Mouse (Mus musculus): ENCODE measurements around the gene Camsap2. TPM values are rescaled to one million over a fixed set of nuclear protein-coding genes. Genes with fewer than 3 reads are reported as not detected.

Gene Camsap2
- total RNA-seq, 2 experiments from 2014 or later, result 152 to 155 TPM

DNA sequence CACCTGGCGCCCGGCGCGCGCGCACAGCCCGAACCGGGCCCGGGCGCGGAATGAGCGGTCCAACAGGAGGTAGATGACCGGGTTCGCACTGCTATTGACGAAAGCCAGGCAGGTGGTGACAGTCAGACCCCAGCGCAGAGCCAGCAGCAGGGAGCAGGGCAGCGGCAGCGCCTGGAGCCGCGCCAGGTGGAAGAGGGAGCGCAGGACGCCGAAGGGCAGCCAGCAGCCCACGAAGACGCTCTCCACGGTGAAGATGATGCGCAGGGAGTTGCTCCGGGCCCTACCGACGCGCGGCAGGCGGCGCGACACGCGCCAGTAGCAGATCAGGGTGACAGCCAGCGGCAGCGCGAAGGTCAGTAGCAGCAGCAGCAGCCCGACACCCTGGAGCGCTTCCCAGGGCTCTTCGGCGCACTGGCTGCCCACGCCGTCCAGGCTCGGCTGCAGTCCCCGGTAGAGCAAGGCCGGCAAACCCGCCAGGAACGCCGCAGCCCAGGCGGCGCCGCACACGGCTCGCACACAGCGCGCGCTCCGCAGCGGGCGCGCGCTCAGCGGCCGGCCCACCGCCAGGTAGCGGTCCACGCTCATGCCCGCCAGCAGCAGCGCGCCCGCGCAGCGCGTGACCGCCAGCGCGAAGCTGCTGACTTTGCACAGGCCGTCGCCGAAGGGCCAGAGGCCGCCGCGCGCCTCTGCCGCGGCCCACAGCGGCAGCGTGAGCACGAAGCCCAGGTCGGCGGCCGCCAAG lies 85.8 kb downstream of the Camsap2 start:
- peak; percentile 71 to 73 for DNase-seq (ENCODE audit: low spot score in 2 of 2)

DNA sequence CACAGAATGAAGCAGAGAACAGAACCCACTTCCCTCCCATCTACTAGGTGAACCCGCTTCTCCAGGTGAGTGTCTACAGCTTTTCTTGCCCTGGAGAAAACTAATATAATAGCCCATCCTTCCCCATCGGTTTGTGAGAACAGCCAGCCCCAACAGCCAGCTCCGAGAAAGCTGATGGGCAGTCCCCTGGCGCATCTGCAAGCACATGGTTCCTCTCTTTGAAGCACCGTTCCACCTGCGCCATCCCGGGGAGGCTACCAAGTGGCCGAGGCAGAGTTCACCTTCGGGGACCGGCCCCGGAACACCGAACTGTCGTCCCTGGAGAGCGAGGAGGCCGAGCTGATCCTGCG lies 86.4 kb downstream of the Camsap2 start:
- DNase-seq (ENCODE audit: low spot score in 2 of 2), result peak in 1 of 2 experiments; percentile 13

DNA sequence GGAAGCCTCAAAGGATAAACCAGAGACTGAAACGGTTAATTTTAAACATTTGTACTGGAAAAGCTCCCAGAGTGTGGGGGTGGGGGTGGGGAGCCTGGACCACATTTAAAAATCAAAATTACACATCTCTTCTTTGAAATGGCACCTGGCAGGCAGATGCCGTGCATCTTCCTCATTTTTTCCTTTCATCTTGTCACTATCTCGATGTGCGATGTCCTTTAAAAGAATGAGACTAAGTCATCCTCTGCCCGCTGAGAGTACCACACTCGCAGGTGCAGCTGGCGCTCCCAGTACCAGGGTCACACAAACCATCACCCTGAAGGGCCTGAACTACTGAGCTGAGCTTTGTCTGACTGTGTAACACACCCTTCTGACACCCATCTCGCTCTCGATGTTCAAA lies 87.4 kb downstream of the Camsap2 start:
- DNase-seq (ENCODE audit: low spot score in 2 of 2), result no peak

DNA sequence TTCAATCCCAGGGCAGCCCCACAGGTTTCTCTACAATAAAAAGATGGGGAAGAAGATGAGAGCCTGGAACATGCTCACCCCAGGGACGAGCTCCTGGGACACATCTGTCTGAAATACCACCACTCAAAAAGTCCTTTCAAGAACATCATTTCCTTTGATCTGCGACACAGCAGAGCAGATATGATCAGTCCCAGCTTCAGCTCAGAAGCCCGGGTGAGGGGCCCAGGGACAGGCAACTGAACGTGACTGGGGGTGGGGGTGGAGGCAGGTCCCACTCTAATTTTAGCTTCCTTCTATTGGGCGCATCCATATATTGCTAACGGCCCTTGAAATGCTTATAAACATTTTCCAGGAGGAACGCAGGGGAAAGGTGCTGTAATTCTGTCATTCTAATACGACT lies 90.2 kb downstream of the Camsap2 start:
- no peak for DNase-seq (ENCODE audit: low spot score in 2 of 2)

DNA sequence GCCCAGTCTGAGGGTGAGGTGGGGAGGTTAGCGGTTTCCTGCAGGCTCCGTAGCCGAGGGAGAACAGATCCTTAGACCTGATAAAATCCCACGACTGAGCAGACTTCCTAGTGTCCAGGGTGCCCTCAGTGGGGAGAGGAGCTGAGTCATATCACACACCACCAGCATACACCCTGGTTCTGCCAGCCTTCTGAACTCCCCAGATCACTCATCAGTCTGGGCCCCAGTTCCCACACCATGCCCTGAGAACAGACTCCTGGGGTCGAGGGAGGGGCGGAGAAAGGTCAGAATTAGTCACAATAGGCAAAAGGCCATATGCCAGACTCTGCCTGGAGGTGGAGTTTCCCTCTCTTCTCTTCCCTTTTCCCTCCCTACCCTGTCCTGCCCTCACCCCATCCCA lies 90.7 kb downstream of the Camsap2 start:
- no peak for DNase-seq (ENCODE audit: low spot score in 2 of 2)

DNA sequence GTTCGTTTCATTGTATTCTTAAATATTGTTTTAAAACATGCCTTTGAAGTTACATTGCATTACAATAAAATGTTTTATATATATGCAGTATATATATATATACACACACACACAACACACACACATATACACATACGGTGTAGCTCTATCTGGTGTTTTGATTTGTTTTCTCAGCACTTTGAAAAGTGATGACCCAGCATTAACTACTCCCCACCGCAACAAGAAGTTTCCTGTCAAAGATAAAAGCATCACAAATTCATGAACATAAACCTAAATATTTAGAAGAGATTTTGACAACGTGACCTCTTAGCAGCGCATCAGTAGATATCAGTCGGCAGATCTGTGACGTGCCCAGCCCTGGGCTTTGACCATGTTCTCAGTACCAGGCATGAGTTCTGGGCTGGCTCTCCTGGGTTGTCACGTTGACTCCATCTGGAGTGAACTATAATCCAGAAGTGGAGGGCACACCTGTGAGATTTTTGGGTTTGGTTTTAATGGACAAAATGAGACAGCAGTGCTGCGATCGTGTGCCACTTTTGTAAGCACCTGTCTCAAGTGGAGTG lies 91.3 kb downstream of the Camsap2 start:
- no peak for DNase-seq (ENCODE audit: low spot score in 2 of 2)

DNA sequence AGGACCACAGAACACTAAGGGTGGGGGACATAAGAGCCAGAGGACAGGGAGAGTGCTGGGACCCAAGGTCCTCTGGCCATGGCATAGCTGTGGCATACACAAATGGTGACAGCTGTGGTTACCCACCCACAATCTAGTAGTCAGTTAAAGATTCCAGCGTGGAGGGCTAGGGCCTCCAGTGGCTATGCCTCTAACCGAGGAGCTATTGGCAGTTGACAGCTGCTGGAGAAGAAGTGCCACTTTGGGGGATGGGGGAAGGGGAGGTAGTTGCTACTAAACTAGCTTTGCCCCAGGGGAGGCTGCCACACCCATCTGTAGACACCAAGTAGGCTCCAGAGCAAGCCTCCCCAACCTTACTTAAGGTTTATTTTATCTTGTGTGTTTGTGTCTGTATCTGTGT lies 92.4 kb downstream of the Camsap2 start:
- no peak for DNase-seq (ENCODE audit: low spot score in 2 of 2)

DNA sequence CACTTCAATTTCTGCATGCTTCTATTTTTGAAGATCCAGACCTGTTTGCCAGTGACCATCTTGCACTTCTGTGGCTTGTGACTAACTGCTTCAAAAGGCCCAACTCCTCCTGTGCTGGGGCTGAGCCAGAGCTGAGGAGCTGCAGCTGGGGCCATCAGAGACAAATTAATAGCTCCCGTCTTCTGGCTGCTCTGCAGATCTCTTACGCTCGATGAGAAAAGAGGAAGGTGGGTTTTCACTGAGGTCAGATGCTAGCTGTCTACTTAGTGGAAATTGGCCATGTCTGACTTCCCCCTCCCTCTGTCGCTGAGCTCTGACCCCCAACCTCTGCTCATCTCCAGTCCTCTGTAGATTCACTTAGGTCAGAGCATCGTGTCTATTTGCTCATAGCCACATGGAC lies 96.2 kb downstream of the Camsap2 start:
- no peak for DNase-seq (ENCODE audit: low spot score in 2 of 2)

DNA sequence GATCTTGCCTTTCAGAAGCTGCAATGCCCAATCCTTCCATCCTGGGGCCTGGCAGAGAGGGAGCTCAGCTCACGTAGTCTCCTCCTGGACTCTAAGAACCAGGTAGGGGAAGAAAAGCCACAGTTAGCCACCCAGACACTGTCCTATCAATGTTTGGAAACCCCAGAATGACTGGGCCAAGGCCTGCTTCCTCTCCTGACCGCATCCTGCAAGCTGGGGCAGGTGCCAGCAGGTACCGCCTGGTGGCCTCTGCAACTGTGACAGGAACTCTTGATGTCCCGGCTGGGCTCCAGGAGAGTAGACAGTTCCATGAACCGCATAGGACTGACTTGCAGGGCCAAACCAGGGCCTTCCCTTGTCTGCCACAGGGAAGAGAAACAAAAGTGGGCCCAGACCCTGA lies 98.5 kb downstream of the Camsap2 start:
- DNase-seq (ENCODE audit: low spot score in 2 of 2), result no peak

DNA sequence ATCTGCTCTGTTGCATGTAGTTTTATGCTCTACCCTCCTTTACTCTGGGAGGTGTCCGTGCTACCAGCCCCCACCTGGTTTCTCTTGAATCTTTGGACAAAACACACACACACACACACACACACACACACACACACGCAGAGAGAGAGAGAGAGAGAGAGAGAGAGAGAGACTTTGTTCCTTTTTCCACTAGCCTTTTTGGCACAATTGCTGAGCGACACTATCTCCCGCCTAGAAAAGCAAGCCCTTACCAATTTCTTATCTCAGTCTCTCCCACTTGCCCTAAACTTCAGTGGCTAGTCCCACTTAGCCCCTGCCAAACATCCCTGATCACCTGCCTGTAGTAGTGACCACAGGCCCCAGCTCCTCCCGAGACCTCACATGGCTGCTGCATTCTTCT lies 101.4 kb downstream of the Camsap2 start:
- no peak for DNase-seq (ENCODE audit: low spot score in 2 of 2)

DNA sequence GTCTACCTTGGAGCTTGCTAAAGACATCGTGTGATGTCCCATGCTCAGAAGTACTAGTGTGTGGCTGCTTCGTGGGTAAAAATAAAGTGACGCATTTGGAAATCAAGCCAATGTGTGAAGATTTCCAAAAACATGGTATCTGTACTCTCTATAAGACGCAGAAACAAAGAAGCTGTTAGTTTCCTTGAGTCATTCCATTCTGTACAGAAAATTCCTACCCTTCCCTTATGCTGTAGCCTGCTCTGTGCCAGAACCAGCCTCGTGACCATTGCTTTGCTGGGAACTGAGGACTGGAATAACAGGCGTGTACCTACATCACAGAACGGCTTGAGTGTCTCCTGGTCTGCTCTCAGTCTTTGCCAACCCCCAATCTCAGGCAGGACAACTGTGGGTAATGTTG lies 104.1 kb downstream of the Camsap2 start:
- DNase-seq (ENCODE audit: low spot score in 2 of 2), result no peak

DNA sequence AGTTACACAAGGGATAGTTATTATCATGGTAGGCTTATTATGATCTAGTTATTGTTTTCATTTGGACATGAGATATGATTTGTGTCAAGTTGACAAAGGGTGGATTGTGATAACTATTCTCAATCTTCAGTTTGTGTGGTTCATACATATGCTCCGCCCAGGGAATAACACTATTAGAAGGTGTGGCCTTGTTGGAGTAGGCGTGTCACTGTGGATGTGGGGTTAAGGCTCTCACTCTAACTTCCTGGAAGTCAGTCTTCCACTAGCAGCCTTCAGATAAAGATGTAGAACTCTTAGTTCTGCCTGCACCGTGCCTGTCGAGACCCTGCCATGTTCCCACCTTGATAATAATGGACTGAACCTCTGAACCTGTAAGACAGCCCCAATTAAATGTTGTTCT lies 107.4 kb downstream of the Camsap2 start:
- no peak for DNase-seq (ENCODE audit: low spot score in 2 of 2)

DNA sequence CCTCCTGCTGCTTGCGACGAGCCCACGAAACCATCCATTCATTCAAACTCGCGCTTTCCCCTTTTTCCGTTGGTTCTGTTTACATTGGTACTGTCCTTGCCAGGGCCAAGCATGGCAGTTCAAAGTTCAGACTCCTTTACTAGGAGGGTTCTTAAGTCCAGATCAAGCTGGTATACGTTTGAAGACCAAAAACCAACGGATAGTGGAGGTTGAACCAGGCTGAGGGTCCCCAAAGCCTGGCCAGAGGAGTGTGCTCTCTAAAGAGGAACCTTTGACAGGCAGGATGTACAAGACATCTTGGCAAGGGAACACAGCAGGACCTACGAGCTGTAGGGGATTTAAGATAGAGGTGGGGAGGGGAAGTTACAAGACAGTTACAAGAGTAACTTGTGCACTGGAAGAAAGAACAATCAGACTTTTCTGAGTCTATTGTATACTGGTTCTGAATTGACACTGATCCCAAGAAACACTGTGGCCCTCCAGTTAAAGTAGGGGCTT lies 111.3 kb downstream of the Camsap2 start:
- DNase-seq (ENCODE audit: low spot score in 2 of 2), result no peak

DNA sequence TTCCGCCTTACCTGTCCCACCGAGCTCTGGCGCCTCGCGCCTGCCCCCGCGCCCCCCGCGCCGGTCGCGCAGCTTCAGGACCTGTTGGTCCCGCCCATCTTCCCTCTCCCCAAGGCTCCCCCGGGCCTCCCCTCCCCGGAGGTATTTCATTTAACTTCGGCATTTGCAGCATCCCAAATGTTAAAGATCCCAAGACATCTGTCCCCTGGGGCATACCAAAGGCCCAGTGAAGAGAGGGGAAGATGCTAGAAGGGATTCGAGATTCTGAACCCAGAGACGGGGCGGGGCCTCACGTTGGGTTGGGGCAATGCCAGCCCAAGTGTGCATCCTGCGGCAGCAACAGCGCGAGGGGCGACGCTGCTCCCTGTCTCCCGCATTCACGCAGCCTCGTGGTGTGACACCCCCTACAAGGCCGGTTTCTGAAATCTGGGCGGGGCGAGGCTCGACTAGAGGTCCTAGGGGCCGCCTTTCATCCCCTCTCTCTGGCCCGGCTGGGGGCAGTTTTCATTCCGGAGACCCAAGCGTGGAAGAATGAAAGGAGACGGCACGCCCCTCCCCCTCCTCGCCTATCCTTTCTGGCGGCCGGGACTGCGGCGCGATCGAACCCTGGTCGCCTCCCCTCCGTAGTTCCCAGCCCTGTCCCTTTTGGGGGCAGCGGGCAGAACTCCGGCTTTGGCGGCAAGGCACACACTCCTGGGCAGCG lies 111.9 kb downstream of the Camsap2 start, which contains the start of gene Inava:
TSS of gene Inava (minus strand) at position 373 of the 703 bp plus-strand sequence.
- DNase-seq (ENCODE audit: low spot score in 2 of 2), result peak; percentile 40 to 46

DNA sequence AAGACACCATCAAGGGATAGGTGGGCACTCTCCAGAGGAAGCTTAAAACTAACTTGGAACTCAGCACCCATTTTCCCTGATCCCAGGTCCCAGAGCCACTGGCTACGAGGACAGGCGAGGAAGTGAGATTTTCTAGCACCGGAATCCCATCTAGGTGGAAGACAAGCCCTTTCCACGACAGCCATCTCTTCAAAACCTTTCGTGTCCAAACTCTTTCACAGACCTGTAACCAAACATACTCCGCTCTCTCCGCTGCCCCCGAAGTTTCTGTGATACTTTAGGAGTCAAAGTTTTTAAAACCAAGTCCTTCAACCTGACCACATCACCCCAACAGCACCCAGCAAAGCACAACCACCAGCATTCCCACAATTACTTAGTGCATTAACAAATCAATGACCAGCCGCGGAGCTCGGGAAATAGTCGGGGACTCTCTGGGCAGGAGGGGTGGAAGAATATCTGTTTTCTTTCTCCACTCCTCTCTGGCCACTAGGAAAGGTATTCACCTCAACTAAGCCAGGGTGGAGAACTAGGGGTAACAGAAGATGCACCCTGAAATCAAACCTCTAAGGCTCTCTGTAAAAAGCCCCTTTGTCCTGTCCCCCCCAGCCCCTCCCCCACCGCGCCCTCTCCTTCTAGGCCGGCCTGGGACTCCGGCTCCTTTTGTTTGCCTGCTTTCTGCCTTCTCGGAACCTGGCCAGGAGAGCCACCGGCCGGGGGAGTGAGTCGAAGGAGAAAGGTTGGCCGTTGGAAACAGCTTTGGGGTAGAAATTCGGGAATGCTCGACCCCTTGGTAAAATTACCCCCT lies 112.7 kb downstream of the Camsap2 start:
- DNase-seq (ENCODE audit: low spot score in 2 of 2), result no peak

DNA sequence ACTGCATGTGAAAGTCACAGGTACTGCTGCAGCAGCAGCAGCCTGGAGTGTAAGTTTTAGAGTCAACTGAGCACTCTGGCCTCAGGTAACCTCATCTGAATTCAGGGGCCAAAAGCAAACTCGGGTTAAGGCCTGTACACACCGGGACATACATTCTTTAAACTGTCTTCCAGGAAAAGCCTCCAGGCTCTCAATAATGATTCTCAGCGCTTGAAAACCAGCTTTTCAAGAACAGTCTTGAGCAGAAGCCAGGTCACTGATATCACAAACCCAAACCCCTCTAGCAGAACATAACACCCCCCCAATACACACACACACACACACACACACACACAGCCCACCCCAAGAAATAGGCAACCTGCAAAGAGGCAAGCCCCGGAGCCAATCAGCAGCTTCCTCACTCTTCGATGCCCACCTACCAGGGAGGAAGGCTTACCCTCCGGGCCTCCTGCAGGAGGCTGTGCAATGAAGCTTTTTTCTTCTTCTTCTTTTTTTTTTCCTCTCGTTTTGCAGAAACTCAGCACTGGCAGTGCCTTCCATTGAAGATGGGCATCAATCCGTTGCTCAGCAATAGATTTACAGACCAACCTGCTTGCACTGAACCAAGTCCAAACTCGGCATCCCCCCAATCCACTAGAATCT lies 113.5 kb downstream of the Camsap2 start:
- no peak for DNase-seq (ENCODE audit: low spot score in 2 of 2)

DNA sequence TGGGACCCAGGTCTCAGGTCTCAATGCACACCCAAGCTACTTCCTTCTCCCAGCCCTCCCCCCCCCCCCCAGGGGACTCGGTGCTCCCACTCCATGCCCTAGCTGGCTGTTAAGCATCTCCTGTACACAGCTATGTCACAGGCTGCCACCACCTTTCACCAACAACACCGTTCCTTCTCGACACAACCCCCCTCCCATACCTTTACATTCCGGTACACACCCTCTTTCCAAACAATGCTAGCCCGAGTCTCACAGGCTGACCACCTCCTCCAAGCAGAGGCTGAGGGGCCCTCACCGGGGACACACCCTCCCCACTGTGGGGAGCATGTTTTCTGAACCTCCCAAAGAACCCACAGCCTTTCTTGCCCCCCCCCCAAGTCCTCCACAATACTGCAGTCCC lies 114.3 kb downstream of the Camsap2 start:
- DNase-seq (ENCODE audit: low spot score in 2 of 2), result no peak

DNA sequence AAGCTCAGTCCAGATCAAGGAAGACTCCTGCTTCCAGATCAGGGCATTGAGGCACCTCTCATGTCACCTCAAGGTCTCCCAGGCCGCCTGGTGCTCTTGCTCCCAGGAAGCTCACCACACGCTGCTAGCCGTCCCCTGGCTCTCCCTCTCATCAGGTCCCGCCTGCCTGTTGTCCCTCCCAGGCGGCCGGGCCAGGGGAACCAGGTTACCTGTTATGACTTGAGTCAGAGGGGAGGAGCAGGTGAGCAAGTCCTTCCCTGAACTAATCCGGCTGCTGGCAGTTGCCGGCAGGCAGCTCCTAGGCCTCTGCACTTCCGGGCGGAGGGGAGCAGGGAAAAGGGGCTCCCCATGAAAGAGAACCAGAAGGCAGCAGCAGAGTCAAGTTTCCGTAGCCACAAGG lies 115.7 kb downstream of the Camsap2 start:
- no peak for DNase-seq (ENCODE audit: low spot score in 2 of 2)

DNA sequence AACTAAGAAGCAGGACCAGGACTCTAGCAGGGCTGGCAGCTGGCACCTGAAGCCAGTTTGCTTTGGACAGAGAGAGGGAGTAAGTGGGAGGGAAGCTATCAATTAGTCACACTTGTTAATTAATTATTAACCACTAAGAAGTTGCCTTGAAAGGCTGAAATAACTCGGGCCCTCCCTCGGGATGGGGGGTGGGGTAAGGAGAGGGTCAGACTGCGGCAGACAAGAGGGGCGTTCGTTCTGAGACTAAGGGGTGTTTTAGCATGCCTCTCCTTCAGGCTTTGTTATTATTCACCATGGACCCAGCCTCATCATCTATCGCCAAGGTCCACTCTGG lies 116.9 kb downstream of the Camsap2 start:
- DNase-seq (ENCODE audit: low spot score in 2 of 2), result no peak

DNA sequence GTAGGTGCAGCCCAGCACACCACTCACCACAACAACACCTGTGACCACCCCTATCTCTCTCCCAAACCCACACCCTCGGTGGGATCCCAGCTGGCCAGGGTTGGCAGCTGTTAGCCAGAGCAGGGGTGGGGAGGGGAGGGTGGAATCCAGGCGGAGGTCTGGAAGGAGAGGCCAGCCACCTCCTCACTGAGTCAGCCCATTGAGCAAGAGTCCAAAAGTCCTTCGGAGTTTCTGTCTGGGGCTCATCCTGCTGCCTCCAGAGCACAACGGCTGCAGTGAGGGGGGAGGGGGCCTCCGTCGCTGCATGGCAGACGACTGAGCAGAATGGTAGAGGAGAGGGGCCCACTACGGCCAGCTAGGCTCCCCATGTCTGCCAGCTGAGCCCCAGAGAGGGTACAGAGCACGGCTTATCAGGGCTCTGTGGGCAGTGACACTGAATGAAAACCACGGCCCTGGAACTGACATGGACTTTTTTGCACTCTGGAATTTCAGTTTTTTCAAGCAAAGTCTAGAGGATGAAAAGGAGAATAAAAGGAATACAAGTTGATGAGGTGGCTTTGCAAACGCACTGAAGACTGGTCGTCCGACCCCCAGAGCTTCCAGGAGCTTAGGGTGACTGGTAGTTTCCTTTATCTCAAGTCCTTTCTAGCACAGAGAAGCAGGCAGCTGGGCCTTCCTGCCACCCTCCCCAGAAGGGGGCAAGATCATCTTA lies 117.4 kb downstream of the Camsap2 start:
- no peak for DNase-seq (ENCODE audit: low spot score in 2 of 2)

DNA sequence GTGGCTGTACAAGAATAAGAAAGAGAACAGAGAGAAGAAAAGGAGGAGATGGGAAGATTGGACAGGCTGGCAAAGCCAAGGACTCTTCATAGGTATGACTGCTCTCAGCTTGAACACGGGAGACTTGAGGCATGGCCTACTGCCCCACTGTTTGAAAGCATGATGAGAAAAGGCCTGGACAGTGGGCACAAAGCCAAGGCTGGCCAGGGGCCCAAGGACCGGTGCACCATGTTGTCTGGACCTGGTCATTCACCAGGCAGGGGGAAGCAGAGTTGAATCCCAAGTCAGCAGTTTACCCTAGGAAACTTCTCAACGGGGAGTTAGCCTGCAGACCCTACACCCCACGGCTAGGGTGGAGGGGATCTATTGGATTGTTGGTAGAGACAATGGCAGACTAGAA lies 118.0 kb downstream of the Camsap2 start:
- DNase-seq (ENCODE audit: low spot score in 2 of 2), result no peak
